Mouse (Mus musculus) spleen, adult 2 months (tissue): ENCODE results near the gene Dido1. TPM values are rescaled to one million over a fixed set of nuclear protein-coding genes. Genes with fewer than 3 reads are reported as not detected.

ENCODE experiments used
- DNase-seq, 2 experiments: peaks; one replicate each; pipeline versions ENCODE4 v3.0.0 to v3.0.0-alpha.2; 2012 to 2021; ENCODE audit warnings: low spot score in 2 of 2, low read depth in 1 of 2
- H3K27ac ChIP-seq: fragments of 200-500 bp; 2 replicates; pipeline ENCODE4 v1.5.1; 2012; ENCODE audit warnings: low read length, inconsistent platforms; ENCODE audit not compliant: insufficient read depth
- H3K27me3 ChIP-seq: fragments of 200-500 bp; 2 replicates; pipeline ENCODE4 v1.6.1; 2012; ENCODE audit warnings: mild to moderate bottlenecking, moderate library complexity, low read length, inconsistent platforms; ENCODE audit not compliant: control insufficient read depth, insufficient read depth
- H3K36me3 ChIP-seq: fragments of 200-500 bp; 2 replicates; pipeline ENCODE4 v1.6.1; 2012; ENCODE audit warnings: mild to moderate bottlenecking, low read length, inconsistent platforms; ENCODE audit not compliant: control insufficient read depth, insufficient read depth
- H3K4me1 ChIP-seq: fragments of 200-500 bp; 2 replicates; pipeline ENCODE4 v1.6.1; 2011; ENCODE audit warnings: inconsistent platforms; ENCODE audit not compliant: control insufficient read depth, insufficient read depth, insufficient read length
- H3K4me3 ChIP-seq: fragments of 200-500 bp; 2 replicates; pipeline ENCODE4 v1.5.1; 2011; ENCODE audit warnings: mild to moderate bottlenecking, inconsistent platforms; ENCODE audit not compliant: insufficient read depth, insufficient read length; ENCODE audit errors: extremely low read depth
- CTCF ChIP-seq: fragments of 200-500 bp; IDR thresholded peaks from 2 replicates; pipeline ENCODE4 v1.5.1; 2011; ENCODE audit warnings: mild to moderate bottlenecking, inconsistent platforms; ENCODE audit not compliant: insufficient read depth, insufficient read length, insufficient replicate concordance; ENCODE audit errors: extremely low read depth
- POLR2A ChIP-seq: fragments of 200-500 bp; IDR thresholded peaks from 2 replicates; pipeline ENCODE4 v1.6.1; 2011; ENCODE audit warnings: low read depth, low read length, inconsistent platforms
- WGBS: fragments of 180-500 bp; shearing (Covaris S2); methylation state at CpG from one replicate; pipeline ENCODE4 v1.1.7; 2018; 5-methylcytosine and 5-hydroxymethylcytosine counted together
- polyA plus RNA-seq: library from polyadenylated mRNA; depleted of rRNA; stranded (reverse); fragments of >200 nt; gene quantifications from 2 replicates; pipeline ENCODE4 v1.2.3, GENCODE M21; 2012

The Dido1 gene
- polyA plus RNA-seq, 1 experiment = 12.5 TPM

- WGBS = 50% methylated on average over 6 of the region's 6 CpGs
- Histone ChIP-seq H3K27me3 (no peaks in the 10 kb centered on the region), H3K4me3 (peak overlapping the region; percentile 10; the same call in 1 of the 2 replicates), H3K36me3 (no peaks in the 10 kb centered on the region; the same call in 1 of the 2 replicates), H3K4me1 (peaks cover 23% of the 10 kb centered on the region; the same call in 1 of the 2 replicates), H3K27ac (peak overlapping the region; percentile 90)
- DNase-seq = no peak
- TF ChIP-seq POLR2A = no peak
- no peak for TF ChIP-seq CTCF
Observed at GRCm38 (mm10) chr2:180731984-180732383, 22.2 kb upstream of the Dido1 start.

DNA sequence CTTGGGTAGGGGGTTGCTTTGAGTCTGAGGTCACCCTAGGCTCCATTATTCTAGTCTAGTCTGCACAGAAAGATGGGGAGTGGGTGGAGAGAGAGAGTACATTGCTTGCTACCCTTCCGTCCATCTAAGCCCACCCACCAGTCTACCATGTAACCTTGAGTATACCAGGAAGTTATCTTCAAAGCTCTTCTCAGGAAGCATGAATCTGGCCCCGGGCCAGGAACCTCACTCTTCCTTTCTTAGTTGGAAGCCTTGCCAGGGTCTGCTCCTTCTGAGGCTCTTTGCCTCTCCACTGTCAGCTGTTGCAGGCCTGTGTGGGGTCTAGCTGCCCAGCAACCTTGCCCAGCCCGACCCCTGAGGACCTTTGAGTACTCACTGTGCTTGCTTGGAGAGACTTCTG, 21.2 kb upstream of the Dido1 start:
- peaks cover 26% of the 10 kb centered on the region; the same call in 1 of the 2 replicates for H3K4me1 ChIP-seq
- peak; percentile 28 to 56 for DNase-seq
- H3K27ac ChIP-seq = peak overlapping the region; percentile 90
- 29% methylated on average over 3 of the region's 3 CpGs for WGBS
- no peak overlapping the region for H3K4me3 ChIP-seq
- H3K36me3 ChIP-seq = no peaks in the 10 kb centered on the region; the same call in 1 of the 2 replicates
- H3K27me3 ChIP-seq = no peaks in the 10 kb centered on the region
- TF ChIP-seq CTCF (no peak), POLR2A (no peak)

GRCm38 (mm10) chr2:180727613-180728021, 17.8 kb upstream of the Dido1 start:
- no peak for TF ChIP-seq CTCF
- no peak for TF ChIP-seq POLR2A
- WGBS = 47% methylated on average over 4 of the region's 4 CpGs
- Histone ChIP-seq H3K4me3 (no peak overlapping the region), H3K36me3 (0 out of 2 replicates have a peak, but pooled peaks cover 2% of the 10 kb centered on the region), H3K4me1 (peaks cover 38% of the 10 kb centered on the region), H3K27ac (peak overlapping the region; percentile 94; the same call in 1 of the 2 replicates), H3K27me3 (no peaks in the 10 kb centered on the region)
- DNase-seq = no peak

- peak overlapping the region; percentile 94 for H3K27ac ChIP-seq
- peaks cover 5% of the 10 kb centered on the region for H3K36me3 ChIP-seq
- H3K4me1 ChIP-seq = peaks cover 38% of the 10 kb centered on the region
- H3K4me3 ChIP-seq = peak overlapping the region; percentile 54
- no peaks in the 10 kb centered on the region for H3K27me3 ChIP-seq
- DNase-seq = peak; percentile 62 to 77
- 10% methylated on average over 6 of the region's 6 CpGs for WGBS
- TF ChIP-seq CTCF (no peak), POLR2A (peak; percentile 46)
Observed at GRCm38 (mm10) chr2:180726658-180727442, 17.1 kb upstream of the Dido1 start.

DNA sequence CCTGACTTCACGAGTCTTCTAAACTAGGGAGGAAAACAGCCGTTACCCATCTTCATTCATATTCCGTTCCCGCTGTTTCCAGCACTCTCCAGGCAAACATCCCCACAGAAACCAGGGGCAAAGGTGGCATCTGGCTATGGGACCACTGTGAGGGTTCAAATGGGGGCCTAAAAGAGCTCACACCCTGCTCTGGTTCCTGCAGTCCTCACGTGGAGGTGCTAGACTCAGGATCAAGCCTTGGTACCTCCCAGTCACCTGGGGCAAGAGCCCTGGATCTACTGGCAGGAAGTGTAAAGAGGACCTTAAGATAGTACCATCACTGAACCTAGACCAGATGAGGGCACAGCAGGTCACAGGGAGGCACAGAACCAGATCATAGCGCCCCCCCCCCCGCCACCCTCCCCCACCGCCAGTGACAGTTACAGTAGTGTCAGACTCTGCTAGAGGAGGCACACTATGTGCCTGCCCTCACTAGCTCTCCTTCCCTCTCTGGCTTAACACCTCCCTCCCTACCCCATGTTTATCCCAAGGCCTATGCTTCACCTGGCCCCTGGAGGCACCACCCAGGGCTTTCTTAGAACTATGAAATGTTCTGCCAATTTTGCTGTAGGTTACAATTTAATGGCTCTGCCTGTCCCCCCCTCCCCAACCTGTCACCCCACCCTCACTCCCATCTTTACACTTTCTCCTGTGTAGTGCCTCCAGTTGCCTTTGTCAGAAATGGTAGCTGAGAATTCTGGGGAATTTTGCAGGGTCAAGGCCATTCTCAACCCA, 16.2 kb upstream of the Dido1 start:
- Histone ChIP-seq H3K4me3 (peak overlapping the region; percentile 54), H3K4me1 (peaks cover 38% of the 10 kb centered on the region), H3K36me3 (peaks cover 11% of the 10 kb centered on the region), H3K27me3 (no peaks in the 10 kb centered on the region), H3K27ac (peak overlapping the region; percentile 70)
- TF ChIP-seq POLR2A (no peak), CTCF (no peak)
- 3% methylated on average over 8 of the region's 8 CpGs for WGBS
- DNase-seq = no peak

DNA sequence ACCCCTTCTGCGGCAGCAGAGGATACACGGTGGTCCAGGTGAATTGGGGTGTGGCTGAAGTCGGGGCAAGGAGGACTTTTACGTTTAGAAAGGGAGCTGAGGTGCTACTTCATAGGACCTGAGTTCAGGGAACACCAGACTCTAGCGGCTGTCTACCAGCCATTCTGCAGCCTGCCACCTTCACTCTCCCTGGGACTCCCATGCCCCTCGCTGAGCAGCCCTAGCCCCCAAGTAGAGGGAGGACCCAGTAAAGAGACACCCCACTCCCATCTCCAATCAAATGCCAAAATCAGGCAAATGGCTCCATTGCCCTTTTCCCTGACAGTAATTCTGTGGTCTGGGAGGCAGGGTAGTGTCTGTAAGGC, 15.6 kb upstream of the Dido1 start:
- TF ChIP-seq POLR2A (no peak), CTCF (no peak)
- peak overlapping the region; percentile 70 for H3K27ac ChIP-seq
- peaks cover 16% of the 10 kb centered on the region for H3K36me3 ChIP-seq
- H3K27me3 ChIP-seq = no peaks in the 10 kb centered on the region
- peak overlapping the region; percentile 54 for H3K4me3 ChIP-seq
- peaks cover 35% of the 10 kb centered on the region for H3K4me1 ChIP-seq
- DNase-seq = no peak
- 2% methylated on average over 6 of the region's 6 CpGs for WGBS
